Mouse (Mus musculus) heart, adult 2 months (tissue): ENCODE results near the gene Nr3c2.

Experiments
- CTCF ChIP-seq: fragments of 200-600 bp; IDR thresholded peaks from 2 replicates; pipeline ENCODE4 v1.8.1; 2022; ENCODE audit warnings: antibody characterized with exemption, mild to moderate bottlenecking, moderate library complexity
- EP300 ChIP-seq: fragments of 200-500 bp; IDR thresholded peaks from 2 replicates; pipeline ENCODE4 v1.6.1; 2011; ENCODE audit warnings: low read depth, low read length, control low read depth; ENCODE audit not compliant: insufficient read depth
- POLR2A ChIP-seq: fragments of 200-500 bp; IDR thresholded peaks from 2 replicates; pipeline ENCODE4 v1.6.1; 2011; ENCODE audit warnings: mild to moderate bottlenecking, low read depth, low read length, control low read depth; ENCODE audit not compliant: insufficient read depth

DNA sequence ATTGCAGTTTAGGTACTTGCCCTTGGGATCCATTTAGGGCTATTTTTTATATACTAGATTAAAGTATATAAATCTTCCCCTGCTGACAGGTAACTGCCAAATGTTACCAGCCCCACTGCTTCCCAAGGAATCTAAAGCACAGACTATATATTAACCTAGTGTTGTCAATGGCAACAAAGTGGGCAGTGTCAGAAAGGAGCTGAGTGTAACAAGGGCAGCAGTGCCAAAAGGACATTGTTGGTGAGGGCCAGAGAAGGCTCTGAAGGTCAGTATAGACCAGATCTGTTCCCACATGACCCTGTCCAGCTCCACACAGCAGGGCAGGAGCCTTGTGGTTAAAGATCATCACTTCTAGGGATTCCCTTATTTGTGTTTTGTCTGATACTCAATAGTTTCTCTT, 84.8 kb downstream of the Nr3c2 start:
- TF ChIP-seq POLR2A, result no peak
- no peak for TF ChIP-seq EP300
- no peak for TF ChIP-seq CTCF
